In the genomic region with DNA sequence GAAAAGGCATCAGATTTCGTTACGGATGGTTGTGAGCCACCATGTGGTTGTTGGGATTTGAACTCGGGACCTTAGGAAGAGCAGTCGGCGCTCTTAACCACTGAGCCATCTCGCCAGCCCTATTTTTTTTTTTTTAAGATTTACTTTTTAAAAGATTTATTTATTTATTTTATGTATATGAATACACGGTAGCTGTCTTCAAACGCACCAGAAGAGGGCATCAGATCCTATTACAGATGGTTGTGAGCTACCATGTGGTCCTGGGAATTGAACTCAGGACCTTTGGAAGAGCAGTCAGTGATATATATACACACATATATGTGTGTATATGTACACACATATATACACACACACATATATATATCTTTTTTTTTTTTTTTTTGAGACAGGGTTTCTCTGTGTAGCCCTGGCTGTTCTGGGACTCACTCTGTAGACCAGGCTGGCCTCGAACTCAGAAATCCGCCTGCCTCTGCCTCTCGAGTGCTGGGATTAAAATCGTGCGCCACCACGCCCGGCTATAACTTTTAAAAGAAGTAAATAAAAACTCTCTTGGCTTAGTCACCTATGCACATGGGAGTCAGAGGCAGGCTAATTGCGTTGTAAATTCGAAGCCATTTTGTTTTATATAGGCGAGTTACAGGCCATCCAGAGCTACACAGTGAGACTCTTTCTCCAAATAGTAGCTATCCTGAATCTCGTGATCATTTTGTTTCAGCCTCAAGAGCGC, we compare ENCODE assay signal across 8 mouse cellular contexts. TPM values are rescaled to one million over a fixed set of nuclear protein-coding genes. Genes with fewer than 3 reads are reported as not detected.
DNase-seq lines count a peak whose midpoint lies in the region; ATAC-seq and TF ChIP-seq lines count a peak whose summit lies in the region.
"Not testable (repeated sequence)": the region's sequence is repeated elsewhere in the genome, so short reads cannot be mapped to it uniquely, and the experiment has no call there.

No protein-coding gene starts in this region.

- H3K9me3 ChIP-seq in E14TG2a.4 (ENCODE audit: low read length); erythroblast, embryonic 14.5 days (ENCODE audit: control insufficient read depth, low read length); heart, embryonic 13.5 days; liver, embryonic 12.5 days (replicated peaks); midbrain, embryonic 12.5 days: not testable (repeated sequence)

- H3K4me2 ChIP-seq in heart, embryonic 13.5 days = peak overlapping the region; percentile 92
- H3K4me2 ChIP-seq in liver, embryonic 12.5 days = peak overlapping the region; percentile 75
- H3K4me2 ChIP-seq in midbrain, embryonic 12.5 days (replicated peaks) = peak overlapping the region; percentile 77

- not testable (repeated sequence) for H3K27me3 ChIP-seq in E14TG2a.4 (ENCODE audit: insufficient read depth, low read length); erythroblast, embryonic 14.5 days (ENCODE audit: control insufficient read depth); heart, embryonic 13.5 days (replicated peaks); liver, embryonic 12.5 days (replicated peaks); midbrain, embryonic 12.5 days; splenic B cell, adult 2 months (ENCODE audit: control insufficient read depth, insufficient read depth, low read length, poor library complexity, severe bottlenecking)

- peak overlapping the region; percentile 96 for H3K4me3 ChIP-seq in E14TG2a.4 (replicated peaks; ENCODE audit: low read length)
- H3K4me3 ChIP-seq in brown adipose tissue, adult 24 weeks (ENCODE audit: insufficient read depth, low read depth, low read length) = peak overlapping the region; percentile 43; the same call in 1 of the 2 replicates
- H3K4me3 ChIP-seq in erythroblast, embryonic 14.5 days (replicated peaks) = peak overlapping the region; percentile 92
- peak overlapping the region; percentile 73 for H3K4me3 ChIP-seq in heart, embryonic 13.5 days
- H3K4me3 ChIP-seq in liver, embryonic 12.5 days = peak overlapping the region; percentile 83
- H3K4me3 ChIP-seq in midbrain, embryonic 12.5 days = peak overlapping the region; percentile 73

- TF ChIP-seq CTCF in E14TG2a.4 (conservative IDR thresholded peaks at IDR 0.05; ENCODE audit: low read length) = not testable (repeated sequence)

- not testable (repeated sequence) for H3K27ac ChIP-seq in brown adipose tissue, adult 24 weeks (replicated peaks; ENCODE audit: low read depth, low read length); midbrain, embryonic 12.5 days (replicated peaks)
- peak overlapping the region; percentile 76 for H3K27ac ChIP-seq in heart, embryonic 13.5 days (replicated peaks)
- H3K27ac ChIP-seq in liver, embryonic 12.5 days = peak overlapping the region; percentile 86

- peaks cover 40% of the 10 kb centered on the region for H3K4me1 ChIP-seq in E14TG2a.4 (replicated peaks; ENCODE audit: low read depth, low read length)
- H3K4me1 ChIP-seq in brown adipose tissue, adult 24 weeks (ENCODE audit: control insufficient read depth, insufficient read depth, insufficient read length, low read length) = not testable (repeated sequence)
- H3K4me1 ChIP-seq in erythroblast, embryonic 14.5 days (ENCODE audit: control insufficient read depth) = peaks cover 43% of the 10 kb centered on the region
- H3K4me1 ChIP-seq in heart, embryonic 13.5 days = peaks cover 24% of the 10 kb centered on the region
- H3K4me1 ChIP-seq in liver, embryonic 12.5 days = peaks cover 36% of the 10 kb centered on the region
- peaks cover 20% of the 10 kb centered on the region for H3K4me1 ChIP-seq in midbrain, embryonic 12.5 days

- peak; percentile 25 for DNase-seq in kidney, adult 11 months
- peak; percentile 40 for DNase-seq in splenic B cell, adult 2 months (ENCODE audit: low read depth, low spot score)

- peak overlapping the region; percentile 75 for H3K9ac ChIP-seq in heart, embryonic 13.5 days
- H3K9ac ChIP-seq in liver, embryonic 12.5 days = peak overlapping the region; percentile 57
- H3K9ac ChIP-seq in midbrain, embryonic 12.5 days (replicated peaks) = peak overlapping the region; percentile 44

- H3K36me3 ChIP-seq in E14TG2a.4 (ENCODE audit: insufficient read depth, low read length) = peaks cover 55% of the 10 kb centered on the region
- peaks cover 37% of the 10 kb centered on the region for H3K36me3 ChIP-seq in erythroblast, embryonic 14.5 days (ENCODE audit: control insufficient read depth)
- peaks cover 38% of the 10 kb centered on the region for H3K36me3 ChIP-seq in heart, embryonic 13.5 days
- peaks cover 42% of the 10 kb centered on the region for H3K36me3 ChIP-seq in liver, embryonic 12.5 days
- peaks cover 23% of the 10 kb centered on the region for H3K36me3 ChIP-seq in midbrain, embryonic 12.5 days
- H3K36me3 ChIP-seq in splenic B cell, adult 2 months (ENCODE audit: control insufficient read depth, insufficient read depth, low read length, poor library complexity, severe bottlenecking) = not testable (repeated sequence)

- ATAC-seq in heart, embryonic 13.5 days (ENCODE audit: extremely low read depth, insufficient number of reproducible peaks, low FRiP score, low TSS enrichment) = not testable (repeated sequence)
- peak; percentile 2 for ATAC-seq in liver, embryonic 12.5 days
- 0 out of 2 replicates have a peak, but pooled peaks have one; percentile 1 for ATAC-seq in midbrain, embryonic 12.5 days (ENCODE audit: low FRiP score, low read depth)

- WGBS in heart, embryonic 13.5 days = 27% methylated on average over 20 of the region's 20 CpGs
- WGBS in liver, embryonic 12.5 days (ENCODE audit: insufficient replicate concordance) = 22% methylated on average over 20 of the region's 20 CpGs
- 34% methylated on average over 20 of the region's 20 CpGs for whole genome bisulfite sequencing in midbrain, embryonic 12.5 days

RNA-seq across cellular contexts. Expression of gene Tyw1, which starts 0.5 kb away (rescaled TPM):
- polyA plus RNA-seq in brown adipose tissue, adult 24 weeks (2012; ENCODE audit: insufficient read depth, insufficient read length, missing spikeins) = 6.4 and 6.5 TPM in 2 replicates
- polyA plus RNA-seq in erythroblast, embryonic 14.5 days (2012) = 0.36 and 0.39 TPM in 2 replicates
- polyA plus RNA-seq in heart, embryonic 13.5 days (2015; fragmentation: Nextera tagmentation; extraction: Ambion mirVana) = 16.4 and 18.5 TPM in 2 replicates
- 21.2 and 21.6 TPM in 2 replicates for polyA plus RNA-seq in liver, embryonic 12.5 days (2016; fragmentation: Nextera tagmentation; extraction: Ambion mirVana)
- polyA plus RNA-seq in midbrain, embryonic 12.5 days (2016; fragmentation: Nextera tagmentation; extraction: Ambion mirVana) = 28.6 and 30.4 TPM in 2 replicates

RNA-seq across cellular contexts. Expression of gene Sbds, which starts 0.6 kb away (rescaled TPM):
- polyA plus RNA-seq in brown adipose tissue, adult 24 weeks (2012; ENCODE audit: insufficient read depth, insufficient read length, missing spikeins) = 74.0 and 81.0 TPM in 2 replicates
- polyA plus RNA-seq in erythroblast, embryonic 14.5 days (2012) = 3.2 and 4.0 TPM in 2 replicates
- 52.3 and 60.7 TPM in 2 replicates for polyA plus RNA-seq in heart, embryonic 13.5 days (2015; fragmentation: Nextera tagmentation; extraction: Ambion mirVana)
- polyA plus RNA-seq in liver, embryonic 12.5 days (2016; fragmentation: Nextera tagmentation; extraction: Ambion mirVana) = 64.5 and 68.1 TPM in 2 replicates
- polyA plus RNA-seq in midbrain, embryonic 12.5 days (2016; fragmentation: Nextera tagmentation; extraction: Ambion mirVana) = 70.5 and 73.7 TPM in 2 replicates

RNA-seq across cellular contexts. Expression of gene Tmem248, which starts 39.1 kb away (rescaled TPM):
- polyA plus RNA-seq in brown adipose tissue, adult 24 weeks (2012; ENCODE audit: insufficient read depth, insufficient read length, missing spikeins) = 19.1 and 22.1 TPM in 2 replicates
- polyA plus RNA-seq in erythroblast, embryonic 14.5 days (2012) = 6.8 and 7.8 TPM in 2 replicates
- polyA plus RNA-seq in heart, embryonic 13.5 days (2015; fragmentation: Nextera tagmentation; extraction: Ambion mirVana) = 24.7 and 33.5 TPM in 2 replicates
- polyA plus RNA-seq in liver, embryonic 12.5 days (2016; fragmentation: Nextera tagmentation; extraction: Ambion mirVana) = 45.4 and 46.4 TPM in 2 replicates
- 33.1 and 34.1 TPM in 2 replicates for polyA plus RNA-seq in midbrain, embryonic 12.5 days (2016; fragmentation: Nextera tagmentation; extraction: Ambion mirVana)

Comparison
In these comparisons a context has a peak if more than half of its experiments do, and no peak if none do; other contexts are left out.
1. H3K4me3 ChIP-seq: peak in every context shown above with its lines; median percentile 96 in E14TG2a.4; 92 in erythroblast, embryonic 14.5 days; 83 in liver, embryonic 12.5 days; 73 in heart, embryonic 13.5 days; 73 in midbrain, embryonic 12.5 days; 43 in brown adipose tissue, adult 24 weeks.
2. RNA of gene Sbds, which starts 0.6 kb away (polyA plus RNA-seq): 74.0 to 81.0 TPM in brown adipose tissue, adult 24 weeks, 70.5 to 73.7 TPM in midbrain, embryonic 12.5 days, 64.5 to 68.1 TPM in liver, embryonic 12.5 days and 52.3 to 60.7 TPM in heart, embryonic 13.5 days; 3.2 to 4.0 TPM in erythroblast, embryonic 14.5 days; every median in the first group is over 10 times any median in the second.
3. Peak in every context shown above with its lines, with median percentiles within 50 percentile points of each other: H3K4me2 ChIP-seq and H3K9ac ChIP-seq.